Mouse (Mus musculus) stomach, embryonic 15.5 days (tissue): ENCODE measurements around the gene Diras2. TPM values are rescaled to one million over a fixed set of nuclear protein-coding genes. Genes with fewer than 3 reads are reported as not detected.

Experiments
- ATAC-seq: fragments of 200-750 bp; cut with Nextera tagmentation; 2 replicates; pipeline ENCODE4 v1.8.0; 2017; ENCODE audit warnings: low read depth, moderate number of reproducible peaks, moderate TSS enrichment; ENCODE audit not compliant: insufficient read depth, low FRiP score
- H3K27ac ChIP-seq: fragments of 300-500 bp; sonication (generic); 2 replicates; pipeline ENCODE4 v1.5.1; 2015; ENCODE audit warnings: mild to moderate bottlenecking, inconsistent platforms
- H3K27me3 ChIP-seq: fragments of 300-500 bp; sonication (generic); replicated peaks from 2 replicates; pipeline ENCODE4 v1.6.1; 2015; ENCODE audit warnings: inconsistent platforms
- H3K36me3 ChIP-seq: fragments of 300-500 bp; sonication (generic); 2 replicates; pipeline ENCODE4 v1.6.1; 2015; ENCODE audit warnings: inconsistent platforms
- H3K4me1 ChIP-seq: fragments of 300-500 bp; sonication (generic); 2 replicates; pipeline ENCODE4 v1.6.1; 2015; ENCODE audit warnings: inconsistent platforms
- H3K4me2 ChIP-seq: fragments of 300-500 bp; sonication (generic); 2 replicates; pipeline ENCODE4 v1.6.1; 2015; ENCODE audit warnings: mild to moderate bottlenecking, inconsistent platforms
- H3K4me3 ChIP-seq: fragments of 300-500 bp; sonication (generic); replicated peaks from 2 replicates; pipeline ENCODE4 v1.5.1; 2015; ENCODE audit warnings: inconsistent platforms
- H3K9ac ChIP-seq: fragments of 300-500 bp; sonication (generic); 2 replicates; pipeline ENCODE4 v1.6.1; 2015; ENCODE audit warnings: inconsistent platforms
- H3K9me3 ChIP-seq: fragments of 300-500 bp; sonication (generic); 2 replicates; pipeline ENCODE4 v1.6.1; 2016; ENCODE audit warnings: inconsistent platforms
- WGBS: fragments of 180-500 bp; shearing (Covaris S2); methylation state at CpG from one replicate; pipeline ENCODE4 v1.1.7; 2015; 5-methylcytosine and 5-hydroxymethylcytosine counted together
- polyA plus RNA-seq: library from polyadenylated mRNA; unstranded; fragments of >200 nt; fragmentation: Nextera tagmentation; extraction: Ambion mirVana; gene quantifications from 2 replicates; pipeline ENCODE4 v1.2.1, GENCODE M21; 2015

The Diras2 gene
- polyA plus RNA-seq, 1 experiment from 2014 or later: 0.55 TPM

DNA sequence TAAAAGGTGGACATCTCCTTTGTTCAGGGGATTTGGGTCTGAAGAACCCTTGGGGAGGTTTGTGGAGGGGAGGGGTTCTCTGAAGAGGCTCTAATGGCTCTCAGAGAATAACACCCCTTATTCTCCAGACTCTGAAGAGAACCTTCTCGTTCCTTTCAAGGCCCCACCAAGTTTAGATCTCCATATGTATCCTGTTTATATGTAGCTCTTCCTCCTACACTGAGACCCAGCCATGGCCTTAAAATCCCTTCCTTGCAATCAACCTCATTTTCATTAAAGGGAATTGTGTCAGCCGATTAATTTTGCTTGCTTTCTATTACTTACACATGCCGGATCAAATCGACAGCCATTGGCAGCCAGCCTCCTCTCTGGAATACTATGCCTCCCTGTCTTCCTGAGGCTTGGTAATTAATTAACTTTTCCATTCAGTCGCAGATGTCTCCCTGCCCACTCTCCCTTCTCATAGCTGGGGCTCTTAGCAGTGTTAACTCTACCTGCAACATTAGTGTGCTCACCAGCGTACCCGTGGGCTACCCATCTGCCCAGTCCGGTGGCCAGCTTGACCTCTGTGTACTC lies 38.2 kb upstream of the Diras2 start:
- Histone ChIP-seq H3K27ac (no peak overlapping the region), H3K9me3 (no peaks in the 10 kb centered on the region), H3K4me3 (no peak overlapping the region), H3K4me1 (no peaks in the 10 kb centered on the region), H3K27me3 (0 out of 2 replicates have a peak, but pooled peaks cover 4% of the 10 kb centered on the region), H3K4me2 (no peak overlapping the region), H3K9ac (no peak overlapping the region), H3K36me3 (no peaks in the 10 kb centered on the region)
- no peak for ATAC-seq
- 56% methylated on average over 8 of the region's 8 CpGs for WGBS

GRCm38 (mm10) chr13:52566777-52567176 lies 35.7 kb upstream of the Diras2 start:
- H3K27ac ChIP-seq: no peak overlapping the region
- H3K9me3 ChIP-seq: no peaks in the 10 kb centered on the region
- no peak overlapping the region for H3K9ac ChIP-seq
- H3K4me2 ChIP-seq: no peak overlapping the region
- no peaks in the 10 kb centered on the region for H3K4me1 ChIP-seq
- 61% methylated on average over 7 of the region's 7 CpGs for WGBS
- no peak overlapping the region for H3K4me3 ChIP-seq
- no peak for ATAC-seq
- 0 out of 2 replicates have a peak, but pooled peaks cover 1% of the 10 kb centered on the region for H3K27me3 ChIP-seq
- H3K36me3 ChIP-seq: no peaks in the 10 kb centered on the region

DNA sequence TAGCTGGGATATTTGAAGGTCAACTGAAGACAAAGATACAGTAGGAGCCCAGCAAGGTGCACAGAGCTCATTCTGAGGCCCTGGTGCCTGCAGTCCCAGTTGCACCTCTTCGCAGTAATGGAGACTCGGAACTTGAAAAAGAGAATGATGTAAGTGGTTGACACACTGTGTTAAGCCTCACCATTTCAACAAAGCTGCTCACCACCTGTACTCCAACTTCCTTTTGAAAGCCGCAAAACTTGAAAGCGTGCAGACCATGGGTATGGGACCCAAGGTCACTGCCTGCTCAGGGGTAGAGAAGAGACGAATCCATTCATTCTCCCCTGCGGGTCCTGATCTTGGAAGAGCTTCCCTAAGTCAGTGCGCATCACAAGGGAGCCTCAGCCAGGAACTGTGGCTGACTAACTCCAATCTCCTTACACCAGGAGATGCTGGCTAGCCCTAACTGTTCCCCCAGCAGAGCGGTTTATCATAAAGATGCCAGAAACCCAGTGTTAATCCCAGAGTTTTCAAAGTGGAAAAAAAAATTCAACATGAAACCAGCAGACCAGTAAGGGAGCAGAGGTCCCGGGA lies 35.2 kb upstream of the Diras2 start:
- H3K4me2 ChIP-seq: no peak overlapping the region
- H3K4me3 ChIP-seq: no peak overlapping the region
- H3K9me3 ChIP-seq: no peaks in the 10 kb centered on the region
- H3K9ac ChIP-seq: no peak overlapping the region
- 87% methylated on average over 9 of the region's 9 CpGs for WGBS
- no peaks in the 10 kb centered on the region for H3K27me3 ChIP-seq
- ATAC-seq: no peak
- no peaks in the 10 kb centered on the region for H3K36me3 ChIP-seq
- no peaks in the 10 kb centered on the region for H3K4me1 ChIP-seq
- no peak overlapping the region for H3K27ac ChIP-seq

DNA sequence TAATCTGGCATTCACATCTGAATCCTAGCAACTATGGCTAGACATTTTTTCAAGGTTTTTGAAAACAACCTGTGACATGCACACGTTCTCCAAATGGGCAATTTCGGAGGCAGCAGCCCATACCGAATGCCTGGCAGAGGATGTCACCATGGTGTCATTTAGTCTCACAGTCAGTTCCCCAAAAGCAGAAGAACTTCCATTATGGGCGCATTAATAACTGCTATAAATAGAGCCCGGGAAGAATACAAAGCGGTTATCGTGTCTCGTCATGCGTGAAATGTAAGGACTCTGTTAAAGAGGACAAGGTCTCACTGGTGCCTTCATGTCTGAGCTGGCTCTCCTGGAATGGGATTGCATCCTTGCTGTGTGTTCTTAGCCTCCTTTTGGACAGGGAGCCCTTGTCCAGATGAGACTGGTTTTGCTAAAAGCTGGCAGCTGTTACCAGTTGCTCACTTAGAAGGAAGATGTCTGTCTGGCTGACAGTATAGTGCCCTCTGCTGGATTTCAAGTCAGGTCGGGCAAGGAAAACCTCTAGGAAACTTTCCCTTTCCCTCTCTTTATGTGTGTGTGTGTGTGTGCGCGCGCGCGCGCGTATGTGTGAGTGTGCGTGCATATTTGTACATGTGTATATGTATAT lies 34.1 kb upstream of the Diras2 start:
- 88% methylated on average over 18 of the region's 18 CpGs for whole genome bisulfite sequencing
- H3K4me2 ChIP-seq: no peak overlapping the region

GRCm38 (mm10) chr13:52562166-52562571 lies 31.1 kb upstream of the Diras2 start:
- no peak overlapping the region for H3K9ac ChIP-seq
- 49% methylated on average over 4 of the region's 4 CpGs for WGBS
- H3K4me2 ChIP-seq: no peak overlapping the region
- H3K4me1 ChIP-seq: no peaks in the 10 kb centered on the region
- no peak overlapping the region for H3K27ac ChIP-seq
- no peak overlapping the region for H3K4me3 ChIP-seq
- H3K36me3 ChIP-seq: no peaks in the 10 kb centered on the region
- H3K27me3 ChIP-seq: no peaks in the 10 kb centered on the region
- no peak for ATAC-seq
- H3K9me3 ChIP-seq: no peaks in the 10 kb centered on the region

More for the DNA sequence above, 34.1 kb upstream of the Diras2 start:
- no peaks in the 10 kb centered on the region for H3K27me3 ChIP-seq
- no peak for ATAC-seq
- no peak overlapping the region for H3K4me3 ChIP-seq
- H3K4me1 ChIP-seq: no peaks in the 10 kb centered on the region
- no peak overlapping the region for H3K9ac ChIP-seq
- H3K27ac ChIP-seq: no peak overlapping the region
- H3K36me3 ChIP-seq: no peaks in the 10 kb centered on the region
- H3K9me3 ChIP-seq: no peaks in the 10 kb centered on the region

GRCm38 (mm10) chr13:52561367-52562165 lies 30.5 kb upstream of the Diras2 start:
- Histone ChIP-seq H3K9me3 (no peaks in the 10 kb centered on the region), H3K27me3 (no peaks in the 10 kb centered on the region), H3K9ac (no peak overlapping the region), H3K4me2 (no peak overlapping the region), H3K27ac (no peak overlapping the region), H3K36me3 (no peaks in the 10 kb centered on the region), H3K4me3 (no peak overlapping the region), H3K4me1 (no peaks in the 10 kb centered on the region)
- ATAC-seq: no peak
- 91% methylated on average over 8 of the region's 8 CpGs for WGBS

- Histone ChIP-seq H3K9ac (no peak overlapping the region), H3K9me3 (no peaks in the 10 kb centered on the region), H3K4me3 (no peak overlapping the region), H3K27me3 (no peaks in the 10 kb centered on the region), H3K4me2 (no peak overlapping the region), H3K4me1 (no peaks in the 10 kb centered on the region), H3K36me3 (no peaks in the 10 kb centered on the region), H3K27ac (no peak overlapping the region)
- WGBS: 48% methylated on average over 7 of the region's 7 CpGs
- ATAC-seq: no peak
Measured at GRCm38 (mm10) chr13:52557421-52557820, 26.3 kb upstream of the Diras2 start.

DNA sequence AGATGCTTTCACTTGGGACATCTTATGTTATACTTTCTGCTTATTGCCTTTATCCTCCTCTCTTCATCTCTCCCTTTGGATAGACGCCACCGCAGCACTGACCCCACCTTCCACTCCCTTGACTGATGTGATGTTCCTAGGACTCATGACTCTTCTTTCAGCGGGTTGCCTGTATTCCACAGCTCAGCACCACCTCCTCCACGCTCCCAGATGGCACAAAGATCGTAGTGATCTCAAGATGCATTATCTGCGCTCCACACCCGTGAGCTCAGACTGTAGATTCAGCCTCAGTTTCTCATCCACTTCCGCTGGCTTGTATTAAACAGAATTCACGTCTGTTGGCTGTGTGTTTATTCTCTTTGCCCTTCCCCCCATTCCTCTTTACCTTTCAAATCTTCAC lies 23.6 kb upstream of the Diras2 start:
- WGBS: 75% methylated on average over 9 of the region's 9 CpGs
- H3K4me2 ChIP-seq: no peak overlapping the region
- ATAC-seq: no peak

DNA sequence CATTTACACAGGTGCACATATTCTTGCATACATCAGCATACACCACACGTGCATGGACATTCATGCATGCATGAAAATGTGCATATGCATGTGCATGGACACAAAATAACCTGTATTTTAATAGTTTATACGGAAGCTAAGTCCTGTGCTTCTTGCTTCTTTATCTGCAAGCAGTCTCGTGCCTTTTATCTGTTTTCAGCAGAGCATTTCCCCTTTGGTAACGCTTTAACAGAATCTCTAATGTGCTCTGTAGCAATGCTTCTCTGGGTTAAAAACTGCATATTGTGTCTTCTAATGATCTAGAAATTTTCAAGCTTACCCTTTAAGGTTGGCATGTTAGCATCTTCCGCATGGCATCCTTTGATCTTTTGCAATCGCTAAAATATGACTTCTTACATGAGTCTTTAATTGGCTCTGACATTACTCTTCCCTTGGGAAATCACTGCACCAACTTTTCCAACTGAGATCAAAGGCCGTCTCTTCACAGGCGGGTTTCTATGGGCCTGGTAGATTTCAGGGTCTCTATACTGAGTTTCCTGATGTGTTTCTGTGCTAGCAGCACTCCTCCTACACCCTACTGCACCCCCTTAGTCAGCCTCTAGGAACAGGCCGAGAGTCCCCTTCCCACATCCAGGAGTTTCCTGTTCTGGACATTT lies 21.9 kb upstream of the Diras2 start:
- Histone ChIP-seq H3K27ac (no peak overlapping the region), H3K4me2 (no peak overlapping the region), H3K9me3 (no peaks in the 10 kb centered on the region), H3K4me1 (no peaks in the 10 kb centered on the region), H3K36me3 (no peaks in the 10 kb centered on the region), H3K4me3 (no peak overlapping the region), H3K9ac (no peak overlapping the region), H3K27me3 (no peaks in the 10 kb centered on the region)
- no peak for ATAC-seq
- WGBS: 71% methylated on average over 9 of the region's 9 CpGs

More for the DNA sequence above, 23.6 kb upstream of the Diras2 start:
- Histone ChIP-seq H3K9ac (no peak overlapping the region), H3K27ac (no peak overlapping the region), H3K27me3 (no peaks in the 10 kb centered on the region), H3K4me1 (no peaks in the 10 kb centered on the region), H3K9me3 (no peaks in the 10 kb centered on the region), H3K4me3 (no peak overlapping the region), H3K36me3 (no peaks in the 10 kb centered on the region)

DNA sequence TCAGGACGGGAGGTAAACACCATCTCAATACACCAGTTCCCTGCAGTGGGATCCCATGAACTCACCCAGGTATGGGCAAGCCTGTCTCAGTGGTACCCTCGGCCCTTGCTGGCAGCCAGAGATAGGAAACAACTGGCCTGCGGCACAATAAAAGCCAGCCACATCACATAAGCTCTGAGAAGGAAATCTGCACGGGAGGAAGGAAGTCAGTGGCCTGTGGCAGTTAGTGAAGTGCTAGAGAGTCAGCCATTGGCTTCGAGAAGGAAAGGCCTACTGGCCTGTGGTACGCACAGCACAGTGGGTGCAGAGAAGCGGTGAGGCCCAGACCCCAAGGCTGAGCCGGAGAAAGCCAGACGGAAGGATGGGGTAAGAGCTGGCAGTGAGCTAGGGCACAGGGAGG lies 20.2 kb upstream of the Diras2 start:
- Histone ChIP-seq H3K9me3 (no peaks in the 10 kb centered on the region), H3K36me3 (no peaks in the 10 kb centered on the region), H3K9ac (no peak overlapping the region), H3K27ac (no peak overlapping the region), H3K4me2 (no peak overlapping the region), H3K4me3 (no peak overlapping the region), H3K27me3 (no peaks in the 10 kb centered on the region), H3K4me1 (no peaks in the 10 kb centered on the region)
- WGBS: 78% methylated on average over 9 of the region's 9 CpGs
- ATAC-seq: no peak

GRCm38 (mm10) chr13:52550690-52551193 lies 19.7 kb upstream of the Diras2 start:
- Histone ChIP-seq H3K4me2 (no peak overlapping the region), H3K27me3 (no peaks in the 10 kb centered on the region), H3K27ac (no peak overlapping the region), H3K9ac (no peak overlapping the region), H3K9me3 (no peaks in the 10 kb centered on the region), H3K36me3 (no peaks in the 10 kb centered on the region), H3K4me1 (no peaks in the 10 kb centered on the region), H3K4me3 (no peak overlapping the region)
- no peak for ATAC-seq
- 63% methylated on average over 5 of the region's 5 CpGs for WGBS
